23 mouse cellular contexts compared by ENCODE assay signal in the genomic region with DNA sequence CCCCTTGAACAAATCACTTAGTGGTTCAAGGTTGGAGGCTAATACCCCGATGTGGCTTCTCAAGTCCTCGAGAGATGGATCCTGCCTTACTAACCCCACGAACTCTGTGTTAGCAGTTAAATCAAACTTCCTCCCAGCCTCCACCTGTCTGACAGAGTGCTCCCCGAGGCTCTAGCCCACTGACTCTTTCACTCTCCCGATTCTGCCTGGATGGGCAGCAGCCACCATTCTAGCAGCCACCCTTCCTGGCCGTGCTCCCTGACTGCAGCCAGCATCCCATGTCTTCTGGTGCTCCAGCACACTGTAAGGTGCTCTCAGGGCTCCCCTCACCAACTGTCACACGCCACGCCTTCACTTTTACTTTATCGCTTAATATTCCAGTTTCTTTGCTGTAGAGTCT.
"Had no signal": no experiment of that assay in that cellular context is flagged by ENCODE, and none has a peak within 500 bp of the region (broad histone marks: within the 10 kb centered on the region; RNA-seq: fewer than 3 reads in every experiment).

No protein-coding gene starts in this region.

- H3K4me3 ChIP-seq: gastrocnemius, adult 2 months; heart, embryonic 10.5 days; heart, embryonic 12.5 days; hindbrain, embryonic 10.5 days; hindbrain, embryonic 12.5 days; intestine, embryonic 15.5 days; left cerebral cortex, adult 2 months; limb, embryonic 10.5 days; limb, embryonic 12.5 days had no signal

- H3K4me2 ChIP-seq: heart, embryonic 12.5 days; hindbrain, embryonic 12.5 days; hindbrain, embryonic 14.5 days; intestine, embryonic 15.5 days; limb, embryonic 12.5 days had no signal

- H3K36me3 ChIP-seq: heart, embryonic 10.5 days; heart, embryonic 12.5 days; hindbrain, embryonic 10.5 days; hindbrain, embryonic 12.5 days; intestine, embryonic 15.5 days; limb, embryonic 10.5 days; limb, embryonic 12.5 days had no signal

- DNase-seq: gastrocnemius, adult 2 months; gastrocnemius, postnatal 10 days; gastrocnemius, postnatal 25 days; heart, adult 18-20 months; heart, postnatal 10 days; heart, postnatal 4 days; kidney, adult 18-20 months; kidney, adult 8-10 months; kidney, postnatal 10 days; kidney, postnatal 25 days had no signal

- H3K9me3 ChIP-seq: heart, embryonic 10.5 days; heart, embryonic 12.5 days; hindbrain, embryonic 10.5 days; hindbrain, embryonic 12.5 days; intestine, embryonic 15.5 days; limb, embryonic 10.5 days; limb, embryonic 12.5 days had no signal

- H3K27ac ChIP-seq: heart, embryonic 10.5 days; hindbrain, embryonic 10.5 days; hindbrain, embryonic 12.5 days; hindbrain, embryonic 14.5 days; intestine, embryonic 15.5 days; left cerebral cortex, adult 2 months; limb, embryonic 10.5 days; limb, embryonic 12.5 days had no signal

- H3K4me1 ChIP-seq: heart, embryonic 12.5 days had no signal

- H3K27me3 ChIP-seq: heart, embryonic 12.5 days; hindbrain, embryonic 12.5 days; intestine, embryonic 15.5 days; limb, embryonic 12.5 days had no signal

- ATAC-seq: forebrain, embryonic 16.5 days; hindbrain, embryonic 16.5 days; inflammation-experienced regulatory T-cells, adult 6 months; intestine, embryonic 15.5 days; intestine, postnatal 0 days had no signal

- H3K9ac ChIP-seq: heart, embryonic 12.5 days; hindbrain, embryonic 12.5 days; hindbrain, embryonic 14.5 days; intestine, embryonic 15.5 days; limb, embryonic 12.5 days had no signal
